Mouse (Mus musculus) heart, embryonic 14.5 days (tissue): ENCODE data around the gene Kit. TPM values are rescaled to one million over a fixed set of nuclear protein-coding genes. Genes with fewer than 3 reads are reported as not detected.

ENCODE experiments used
- ATAC-seq: fragments of 200-750 bp; cut with Nextera tagmentation; 2 replicates; pipeline ENCODE4 v1.8.0; 2017; ENCODE audit warnings: low read depth, moderate TSS enrichment; ENCODE audit not compliant: insufficient number of reproducible peaks, insufficient read depth, low FRiP score
- H3K27ac ChIP-seq, 2 experiments: fragments of 200-500 bp in 1 of 2; fragments of 300-500 bp in 1 of 2; sonication (generic) in 1 of 2; replicated peaks in 1 of 2; 2 replicates each; pipeline ENCODE4 v1.5.1; 2012 to 2014; ENCODE audit warnings: low read depth in 2 of 2, low read length in 2 of 2, control low read depth in 1 of 2, mild to moderate bottlenecking in 1 of 2, mixed read lengths in 1 of 2; ENCODE audit not compliant: control insufficient read depth in 1 of 2, insufficient read depth in 1 of 2
- H3K27me3 ChIP-seq: fragments of 300-500 bp; sonication (generic); 2 replicates; pipeline ENCODE4 v1.6.1; 2014; ENCODE audit warnings: mild to moderate bottlenecking, low read length, control low read depth; ENCODE audit not compliant: control insufficient read depth, insufficient read depth
- H3K36me3 ChIP-seq: fragments of 300-500 bp; sonication (generic); 2 replicates; pipeline ENCODE4 v1.6.1; 2014; ENCODE audit warnings: mild to moderate bottlenecking, control low read depth, low read length, mixed read lengths; ENCODE audit not compliant: control insufficient read depth, insufficient read depth
- H3K4me1 ChIP-seq, 2 experiments: fragments of 200-500 bp in 1 of 2; fragments of 300-500 bp in 1 of 2; sonication (generic) in 1 of 2; 2 replicates each; pipeline ENCODE4 v1.6.1; 2012 to 2014; ENCODE audit warnings: low read length in 2 of 2, control low read depth in 1 of 2, mixed read lengths in 1 of 2; ENCODE audit not compliant: control insufficient read depth in 2 of 2, insufficient read depth in 2 of 2
- H3K4me2 ChIP-seq: fragments of 300-500 bp; sonication (generic); 2 replicates; pipeline ENCODE4 v1.6.1; 2014; ENCODE audit warnings: mild to moderate bottlenecking, low read length
- H3K4me3 ChIP-seq, 2 experiments: fragments of 200-500 bp in 1 of 2; fragments of 300-500 bp in 1 of 2; sonication (generic) in 1 of 2; 2 replicates each; pipeline ENCODE4 v1.5.1; 2012 to 2014; ENCODE audit warnings: low read length in 2 of 2, mild to moderate bottlenecking in 2 of 2, control low read depth in 1 of 2, low read depth in 1 of 2, moderate library complexity in 1 of 2; ENCODE audit not compliant: control insufficient read depth in 1 of 2, insufficient read depth in 1 of 2
- H3K9ac ChIP-seq: fragments of 300-500 bp; sonication (generic); 2 replicates; pipeline ENCODE4 v1.6.1; 2014; ENCODE audit warnings: mild to moderate bottlenecking, low read length
- H3K9me3 ChIP-seq: fragments of 300-500 bp; sonication (generic); 2 replicates; pipeline ENCODE4 v1.6.1; 2016; ENCODE audit warnings: low read length, control low read depth; ENCODE audit not compliant: control insufficient read depth
- WGBS: fragments of 180-500 bp; shearing (Covaris S2); extraction: QIAGEN DNeasy Blood & Tissue Kit; methylation state at CpG from one replicate; pipeline ENCODE4 v1.1.7; 2014; 5-methylcytosine and 5-hydroxymethylcytosine counted together
- polyA plus RNA-seq: library from polyadenylated mRNA; unstranded; fragments of >200 nt; fragmentation: Nextera tagmentation; extraction: Ambion mirVana; gene quantifications from 2 replicates; pipeline ENCODE4 v1.2.1, GENCODE M21; 2014

Gene Kit
- polyA plus RNA-seq, 1 experiment from 2014 or later, result 13.1 TPM

DNA sequence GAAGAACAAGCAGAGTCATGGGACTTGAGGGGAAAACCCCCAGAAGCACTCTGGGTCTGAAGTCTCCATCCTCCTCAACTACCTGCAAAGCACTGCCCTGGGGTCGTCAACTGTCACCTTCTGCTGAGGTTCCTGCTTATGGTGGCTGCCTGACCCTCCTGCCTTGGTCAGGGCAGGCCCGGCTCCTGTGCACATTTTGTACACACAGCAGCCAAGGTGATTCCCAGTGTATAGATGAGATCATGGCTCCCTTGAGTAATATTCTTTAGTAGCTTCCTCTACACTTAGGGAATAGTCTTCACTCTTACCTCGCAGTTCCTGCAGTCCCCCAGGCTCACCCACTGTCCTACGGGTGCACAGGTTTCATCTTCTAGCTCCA lies 29.5 kb upstream of the Kit start:
- H3K4me3 ChIP-seq, result no peak overlapping the region
- no peak overlapping the region for H3K9ac ChIP-seq
- H3K27ac ChIP-seq, result no peak overlapping the region
- H3K9me3 ChIP-seq, result no peaks in the 10 kb centered on the region
- peaks cover 0 to 4% of the 10 kb centered on the region in 2 experiments; a peak in 2 of 4 replicates for H3K4me1 ChIP-seq
- no peaks in the 10 kb centered on the region for H3K36me3 ChIP-seq
- WGBS, result 84% methylated on average over 4 of the region's 4 CpGs
- no peak for ATAC-seq
- H3K27me3 ChIP-seq, result no peaks in the 10 kb centered on the region
- H3K4me2 ChIP-seq, result no peak overlapping the region

DNA sequence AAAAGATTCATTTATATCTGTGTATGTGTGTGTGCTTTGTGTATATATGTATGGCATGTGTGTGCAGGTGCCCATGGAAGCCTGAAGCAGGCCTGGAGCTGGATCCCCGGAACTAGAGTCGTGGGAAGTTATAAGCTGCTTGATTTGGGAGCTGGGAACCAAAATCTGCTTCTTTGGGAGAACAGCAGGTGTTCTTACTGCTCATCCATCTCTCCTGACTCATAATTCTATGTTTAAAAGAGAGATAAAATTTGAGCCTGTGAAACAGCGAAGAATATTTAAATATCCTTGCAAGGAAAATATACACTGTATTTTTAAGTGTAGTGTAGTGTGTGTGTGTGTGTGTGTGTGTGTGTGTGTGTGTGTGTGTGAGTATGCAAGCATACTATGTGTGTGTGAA lies 21.7 kb upstream of the Kit start:
- Histone ChIP-seq H3K9ac (no peak overlapping the region), H3K27ac (no peak overlapping the region), H3K4me1 (no peaks in the 10 kb centered on the region), H3K27me3 (no peaks in the 10 kb centered on the region), H3K36me3 (no peaks in the 10 kb centered on the region), H3K4me3 (no peak overlapping the region), H3K4me2 (no peak overlapping the region), H3K9me3 (no peaks in the 10 kb centered on the region)
- 85% methylated on average over 3 of the region's 3 CpGs for WGBS
- no peak for ATAC-seq

DNA sequence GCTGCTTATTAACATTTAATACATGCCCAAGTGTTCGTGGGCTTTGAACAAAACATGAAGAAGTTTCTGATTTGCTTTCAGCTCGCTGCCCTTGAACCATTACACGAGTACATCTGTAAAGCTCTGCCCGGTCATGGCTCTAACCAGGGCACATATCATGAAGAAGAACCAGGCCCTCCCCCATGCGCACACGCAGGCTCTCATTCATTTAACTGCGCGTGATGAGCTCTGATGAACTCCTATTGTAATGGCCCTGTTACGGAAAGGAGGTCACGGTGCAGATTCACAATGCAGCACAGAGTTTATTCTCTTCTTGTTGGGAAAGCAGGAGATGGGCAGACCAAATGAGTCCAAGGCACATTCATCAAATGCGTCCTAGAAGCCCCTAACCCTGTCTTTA lies 17.1 kb upstream of the Kit start:
- Histone ChIP-seq H3K4me3 (no peak overlapping the region), H3K9ac (no peak overlapping the region), H3K27ac (no peak overlapping the region), H3K4me1 (no peaks in the 10 kb centered on the region), H3K9me3 (no peaks in the 10 kb centered on the region), H3K4me2 (no peak overlapping the region), H3K27me3 (no peaks in the 10 kb centered on the region), H3K36me3 (no peaks in the 10 kb centered on the region)
- 88% methylated on average over 11 of the region's 11 CpGs for WGBS
- no peak for ATAC-seq

DNA sequence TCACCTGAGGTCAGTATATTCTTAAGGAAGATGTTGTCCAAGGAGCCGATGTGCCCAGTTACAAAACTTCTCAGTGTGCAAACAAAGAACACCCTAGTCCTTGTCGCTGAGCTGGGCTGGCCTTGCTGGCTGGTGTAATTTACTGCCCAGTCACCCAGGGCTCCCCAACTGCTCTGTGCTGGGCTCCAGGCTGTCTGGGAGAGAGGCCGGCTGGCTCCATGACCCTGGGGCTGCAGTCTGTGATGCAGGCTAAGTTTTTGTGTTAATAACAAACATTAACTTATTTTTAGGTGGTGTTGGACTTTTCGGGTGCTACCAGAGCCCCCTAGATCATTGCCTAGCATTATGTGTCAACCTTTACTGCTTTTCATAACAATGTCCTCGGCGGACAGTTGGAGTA lies 15.4 kb upstream of the Kit start:
- no peak overlapping the region for H3K9ac ChIP-seq
- H3K4me1 ChIP-seq, result no peaks in the 10 kb centered on the region
- WGBS, result 80% methylated on average over 6 of the region's 6 CpGs
- no peak overlapping the region for H3K4me2 ChIP-seq
- no peak overlapping the region for H3K4me3 ChIP-seq
- no peak overlapping the region for H3K27ac ChIP-seq
- no peaks in the 10 kb centered on the region for H3K9me3 ChIP-seq
- H3K27me3 ChIP-seq, result no peaks in the 10 kb centered on the region
- no peaks in the 10 kb centered on the region for H3K36me3 ChIP-seq
- no peak for ATAC-seq

DNA sequence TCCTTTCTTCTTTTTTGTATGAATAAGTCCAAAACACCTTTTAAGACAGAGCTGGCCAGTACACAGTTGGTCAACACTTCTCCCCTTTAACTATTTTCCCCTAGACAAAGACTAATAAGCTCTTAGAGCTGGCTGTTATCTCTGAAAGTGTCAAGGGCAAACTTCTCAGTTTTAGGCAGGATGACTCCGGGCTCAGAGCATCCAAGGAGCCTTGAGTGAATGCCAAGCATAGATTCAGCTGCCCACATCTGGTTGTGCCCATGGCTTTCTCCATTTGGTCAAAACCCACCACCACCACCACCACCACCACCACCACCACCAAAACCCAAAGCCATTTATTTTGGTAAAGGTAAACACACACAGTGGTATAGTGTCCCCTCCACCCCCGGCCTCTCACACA lies 13.5 kb upstream of the Kit start:
- Histone ChIP-seq H3K27ac (no peak overlapping the region), H3K4me2 (no peak overlapping the region), H3K4me1 (no peaks in the 10 kb centered on the region), H3K4me3 (no peak overlapping the region), H3K9me3 (no peaks in the 10 kb centered on the region), H3K36me3 (no peaks in the 10 kb centered on the region), H3K27me3 (no peaks in the 10 kb centered on the region), H3K9ac (no peak overlapping the region)
- 79% methylated on average over 2 of the region's 2 CpGs for WGBS
- no peak for ATAC-seq

DNA sequence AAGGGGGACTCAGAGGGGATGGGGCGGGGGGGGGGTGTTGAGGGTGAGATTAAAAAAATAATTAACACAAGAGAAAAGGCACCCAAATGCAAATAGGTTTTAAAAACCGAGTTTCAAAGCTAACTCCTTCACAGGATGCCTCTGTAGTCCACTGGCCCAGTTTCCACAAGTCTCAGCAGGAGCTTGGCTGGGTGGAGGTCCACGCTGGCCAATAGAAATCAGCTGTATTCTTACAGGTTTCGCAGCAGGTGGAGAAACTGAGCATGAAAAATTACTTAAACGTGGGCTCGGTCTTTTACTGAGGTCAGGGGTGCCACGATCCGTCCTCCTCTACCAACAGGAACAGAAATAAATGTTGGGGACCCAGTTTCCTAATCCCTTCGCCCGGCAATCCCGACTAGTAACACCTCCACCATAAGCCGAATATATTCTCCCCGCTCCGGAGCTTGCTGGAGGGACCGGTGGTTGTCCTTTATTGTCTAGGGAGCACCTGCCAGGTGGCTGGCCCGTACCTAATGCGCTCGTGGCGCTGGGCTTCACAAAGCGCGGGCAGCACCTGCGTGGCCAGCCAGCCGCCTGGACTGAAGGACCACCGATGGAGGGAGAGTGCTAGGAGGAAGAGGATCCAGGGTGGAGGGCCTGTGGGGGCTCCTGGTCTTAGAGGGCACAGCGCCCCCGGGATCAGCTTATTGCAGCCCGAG lies 415 bp upstream of the Kit start:
- 5% methylated on average over 27 of the region's 27 CpGs for WGBS
- peak overlapping the region; percentile 100 for H3K4me2 ChIP-seq
- H3K4me3 ChIP-seq, result peak overlapping the region; percentile 51 to 67
- H3K36me3 ChIP-seq, result no peaks in the 10 kb centered on the region
- 0 out of 2 replicates have a peak, but pooled peaks have one; percentile 7 for ATAC-seq
- peaks cover 4 to 8% of the 10 kb centered on the region in 2 experiments; a peak in 3 of 4 replicates for H3K4me1 ChIP-seq
- H3K27me3 ChIP-seq, result peaks cover 16% of the 10 kb centered on the region
- H3K9ac ChIP-seq, result peak overlapping the region; percentile 79
- H3K27ac ChIP-seq, result no peak overlapping the region
- no peaks in the 10 kb centered on the region for H3K9me3 ChIP-seq

DNA sequence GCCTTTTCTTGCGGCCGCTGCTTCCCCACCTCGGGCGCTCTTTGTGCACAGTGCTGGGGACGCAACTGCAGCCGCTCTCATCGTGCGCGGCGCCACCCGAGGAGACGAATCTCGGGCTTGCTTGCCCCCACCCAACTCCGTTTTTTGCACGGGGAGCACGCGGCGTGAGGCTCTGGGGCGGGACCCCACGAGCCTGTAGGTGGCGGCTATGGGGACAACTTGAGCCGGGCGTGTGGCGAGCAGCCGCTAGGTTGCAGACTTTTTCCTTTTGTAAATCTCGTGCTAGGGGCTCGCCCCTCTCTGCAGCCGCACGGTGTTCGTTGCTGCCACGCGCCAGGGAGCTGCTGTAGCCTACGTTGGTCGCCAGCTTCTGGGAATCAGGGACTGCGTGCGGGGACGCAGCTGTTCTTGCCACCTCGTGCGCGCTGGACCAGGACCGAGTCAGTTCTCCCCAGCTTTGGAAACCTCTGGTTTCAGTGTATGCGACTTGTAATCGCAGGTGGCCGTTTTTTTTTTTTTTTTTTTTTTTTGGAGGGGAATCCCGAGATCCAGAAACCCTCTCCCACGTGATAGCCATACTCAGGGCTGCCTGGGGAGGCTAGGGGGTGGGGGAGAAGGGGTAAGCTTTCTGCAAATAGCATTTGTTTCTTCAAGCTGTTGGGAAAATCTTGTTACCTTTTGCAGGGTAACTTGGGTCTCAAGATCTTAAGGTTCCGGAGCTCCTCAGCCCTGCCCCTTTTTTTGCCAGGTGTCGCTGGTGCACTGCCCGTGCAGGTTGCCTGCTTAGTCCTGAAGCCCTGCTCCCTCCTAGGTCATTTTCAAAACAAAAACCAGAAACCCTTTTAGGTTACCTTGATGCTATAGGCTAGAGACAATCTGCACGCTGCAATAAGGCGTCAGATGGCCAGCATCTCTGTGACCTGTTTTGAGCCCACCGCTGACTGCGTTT lies 1.1 kb downstream of the Kit start:
- Histone ChIP-seq H3K27ac (0 out of 4 replicates have a peak overlapping the region, but pooled peaks of 1 of the 2 experiments have one; percentile 50), H3K4me1 (peaks cover 4 to 8% of the 10 kb centered on the region in 2 experiments; a peak in 3 of 4 replicates)

More for the DNA sequence above, 1.1 kb downstream of the Kit start:
- Histone ChIP-seq H3K27me3 (peaks cover 16% of the 10 kb centered on the region), H3K9me3 (no peaks in the 10 kb centered on the region), H3K9ac (peak overlapping the region; percentile 79), H3K4me3 (peak overlapping the region; percentile 51 to 67), H3K4me2 (peak overlapping the region; percentile 100), H3K36me3 (no peaks in the 10 kb centered on the region)
- WGBS, result 1% methylated on average over 53 of the region's 53 CpGs
- ATAC-seq, result peak; percentile 42; the same call in 1 of the 2 replicates
